Mouse (Mus musculus) stomach, postnatal 0 days (tissue): ENCODE results near the gene Nlgn1. TPM values are rescaled to one million over a fixed set of nuclear protein-coding genes. Genes with fewer than 3 reads are reported as not detected.

ENCODE experiments used
- ATAC-seq: fragments of 200-750 bp; cut with Nextera tagmentation; 2 replicates; pipeline ENCODE4 v1.8.0; 2017; ENCODE audit not compliant: low FRiP score, low TSS enrichment
- DNase-seq: peaks from one replicate; pipeline ENCODE4 v3.0.0-alpha.2; 2016; ENCODE audit warnings: low spot score
- H3K27ac ChIP-seq: fragments of 300-500 bp; sonication (generic); replicated peaks from 2 replicates; pipeline ENCODE4 v1.5.1; 2014; ENCODE audit warnings: mild to moderate bottlenecking, control low read depth
- H3K27me3 ChIP-seq: fragments of 300-500 bp; sonication (generic); 2 replicates; pipeline ENCODE4 v1.6.1; 2014; ENCODE audit warnings: low read length; ENCODE audit not compliant: control insufficient read depth, insufficient read depth
- H3K36me3 ChIP-seq: fragments of 300-500 bp; sonication (generic); 2 replicates; pipeline ENCODE4 v1.6.1; 2014; ENCODE audit warnings: low read length, mixed read lengths; ENCODE audit not compliant: control insufficient read depth, insufficient read depth
- H3K4me1 ChIP-seq: fragments of 300-500 bp; sonication (generic); replicated peaks from 2 replicates; pipeline ENCODE4 v1.6.1; 2014; ENCODE audit warnings: antibody characterized with exemption; ENCODE audit not compliant: control insufficient read depth, insufficient read depth
- H3K4me2 ChIP-seq: fragments of 300-500 bp; sonication (generic); replicated peaks from 2 replicates; pipeline ENCODE4 v1.6.1; 2014; ENCODE audit warnings: low read depth, mild to moderate bottlenecking, control low read depth, moderate library complexity
- H3K4me3 ChIP-seq: fragments of 300-500 bp; sonication (generic); 2 replicates; pipeline ENCODE4 v1.5.1; 2014; ENCODE audit warnings: low read depth, low read length, control low read depth
- H3K9ac ChIP-seq: fragments of 300-500 bp; sonication (generic); 2 replicates; pipeline ENCODE4 v1.6.1; 2014; ENCODE audit warnings: mild to moderate bottlenecking, low read length, control low read depth, mixed read lengths
- H3K9me3 ChIP-seq: fragments of 300-500 bp; sonication (generic); 2 replicates; pipeline ENCODE4 v1.6.1; 2016; ENCODE audit warnings: low read length; ENCODE audit not compliant: control insufficient read depth
- CTCF ChIP-seq: IDR thresholded peaks from 2 replicates; pipeline ENCODE4 v1.5.1; 2016; ENCODE audit warnings: antibody characterized with exemption, low read depth, mild to moderate bottlenecking, moderate library complexity
- EP300 ChIP-seq: optimal IDR thresholded peaks from 2 replicates; pipeline ENCODE3; 2016; ENCODE audit warnings: antibody characterized with exemption
- WGBS: fragments of 180-500 bp; shearing (Covaris S2); extraction: QIAGEN DNeasy Blood & Tissue Kit; methylation state at CpG from one replicate; pipeline ENCODE4 v1.1.7; 2014; 5-methylcytosine and 5-hydroxymethylcytosine counted together
- polyA plus RNA-seq: library from polyadenylated mRNA; unstranded; fragments of >200 nt; fragmentation: Nextera tagmentation; extraction: Ambion mirVana; gene quantifications from 2 replicates; pipeline ENCODE4 v1.2.1, GENCODE M21; 2015

Gene Nlgn1
- polyA plus RNA-seq, 1 experiment from 2014 or later = 0.41 TPM

GRCm38 (mm10) chr3:25763689-25764088 is 568.6 kb downstream of the Nlgn1 start:
- Histone ChIP-seq H3K9ac (no peak overlapping the region), H3K27ac (no peak overlapping the region), H3K9me3 (no peaks in the 10 kb centered on the region), H3K4me3 (no peak overlapping the region), H3K4me1 (no peaks in the 10 kb centered on the region), H3K36me3 (no peaks in the 10 kb centered on the region), H3K4me2 (no peak overlapping the region), H3K27me3 (no peaks in the 10 kb centered on the region)
- DNase-seq = no peak
- no peak for ATAC-seq
- WGBS = 82% methylated on average over 4 of the region's 4 CpGs
- TF ChIP-seq EP300 = no peak
- no peak for TF ChIP-seq CTCF

GRCm38 (mm10) chr3:25757813-25758212 is 574.4 kb downstream of the Nlgn1 start:
- H3K36me3 ChIP-seq = no peaks in the 10 kb centered on the region
- ATAC-seq (no peak), DNase-seq (no peak)
- H3K9me3 ChIP-seq = no peaks in the 10 kb centered on the region
- H3K4me3 ChIP-seq = no peak overlapping the region
- no peak overlapping the region for H3K4me2 ChIP-seq
- H3K9ac ChIP-seq = no peak overlapping the region
- H3K27ac ChIP-seq = no peak overlapping the region
- TF ChIP-seq CTCF (no peak), EP300 (no peak)
- no peaks in the 10 kb centered on the region for H3K27me3 ChIP-seq
- H3K4me1 ChIP-seq = no peaks in the 10 kb centered on the region
- 80% methylated on average over 2 of the region's 2 CpGs for WGBS

- no peak overlapping the region for H3K9ac ChIP-seq
- no peaks in the 10 kb centered on the region for H3K4me1 ChIP-seq
- H3K4me2 ChIP-seq = no peak overlapping the region
- H3K36me3 ChIP-seq = no peaks in the 10 kb centered on the region
- 39% methylated on average over 1 of the region's 1 CpGs for WGBS
- no peak overlapping the region for H3K4me3 ChIP-seq
- H3K27ac ChIP-seq = no peak overlapping the region
- no peaks in the 10 kb centered on the region for H3K9me3 ChIP-seq
- ATAC-seq (no peak), DNase-seq (no peak)
- H3K27me3 ChIP-seq = no peaks in the 10 kb centered on the region
- TF ChIP-seq CTCF (no peak), EP300 (no peak)
These were observed 608.1 kb downstream of the Nlgn1 start for GRCm38 (mm10) chr3:25724111-25724510.

DNA sequence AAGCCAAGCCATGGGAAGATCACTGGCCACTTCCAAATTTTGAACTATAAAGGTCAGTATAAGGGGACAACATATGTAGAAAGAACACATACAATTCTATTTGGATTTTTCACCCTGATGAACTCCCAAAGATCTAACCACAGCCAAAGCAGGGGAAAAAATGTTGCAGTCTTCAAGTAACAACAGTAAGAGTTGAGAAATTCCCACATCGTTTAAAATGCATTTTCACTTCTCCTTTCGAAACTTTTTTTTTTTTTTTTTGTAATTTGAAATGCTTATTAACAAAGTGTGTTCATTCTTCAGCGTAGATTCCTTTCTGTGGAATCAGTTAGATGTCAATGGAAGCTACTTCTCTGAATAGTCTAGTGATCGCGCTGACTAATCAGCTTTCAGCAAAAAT is 610.8 kb downstream of the Nlgn1 start:
- Histone ChIP-seq H3K36me3 (no peaks in the 10 kb centered on the region), H3K4me3 (no peak overlapping the region), H3K4me1 (no peaks in the 10 kb centered on the region), H3K9me3 (no peaks in the 10 kb centered on the region), H3K27me3 (no peaks in the 10 kb centered on the region), H3K4me2 (no peak overlapping the region), H3K27ac (no peak overlapping the region), H3K9ac (no peak overlapping the region)
- no peak for DNase-seq
- ATAC-seq = no peak
- 82% methylated on average over 5 of the region's 5 CpGs for WGBS
- TF ChIP-seq CTCF = no peak
- TF ChIP-seq EP300 = no peak

DNA sequence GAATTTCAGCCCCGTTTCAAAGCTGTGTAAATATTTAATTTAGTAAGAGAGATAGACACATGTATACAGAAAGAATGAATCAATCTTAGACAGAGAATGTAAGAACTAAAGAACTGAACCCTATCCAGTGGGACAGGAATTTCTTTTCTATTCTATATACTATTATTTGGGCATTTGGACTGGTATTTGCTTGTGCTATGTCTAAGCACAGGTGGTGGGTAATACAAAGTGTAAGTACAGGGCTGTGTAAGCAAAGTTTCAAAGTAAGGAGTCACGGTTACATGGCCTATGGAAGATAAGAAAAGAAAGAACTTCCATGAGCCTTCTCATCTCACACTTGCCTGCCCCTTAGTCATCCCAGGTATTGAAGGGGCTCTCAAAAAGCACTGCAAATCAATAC is 624.9 kb downstream of the Nlgn1 start:
- 28% methylated on average over 2 of the region's 2 CpGs for WGBS
- Histone ChIP-seq H3K4me2 (no peak overlapping the region), H3K9me3 (no peaks in the 10 kb centered on the region)

DNA sequence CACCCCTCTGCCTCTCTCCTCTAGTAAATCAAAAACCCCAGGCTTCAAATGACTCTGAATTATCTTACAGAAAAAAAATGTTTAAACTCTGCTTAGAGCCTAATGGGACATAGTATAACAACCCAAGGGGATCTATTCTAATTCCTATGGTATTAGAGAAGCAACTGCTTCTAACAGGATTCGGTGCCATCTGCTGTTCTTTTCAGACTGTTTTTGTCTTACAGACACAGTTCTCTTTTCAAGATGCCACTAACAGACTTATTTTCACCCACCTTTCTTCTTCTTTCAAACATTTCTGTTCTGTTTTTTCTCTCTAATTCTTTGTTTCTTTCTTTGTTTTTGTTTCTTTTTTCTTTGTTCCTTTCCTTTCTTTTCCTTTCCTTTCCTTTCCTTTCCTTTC is 635.0 kb downstream of the Nlgn1 start:
- H3K36me3 ChIP-seq = no peaks in the 10 kb centered on the region
- no peak overlapping the region for H3K4me3 ChIP-seq
- no peaks in the 10 kb centered on the region for H3K9me3 ChIP-seq
- DNase-seq = no peak
- H3K9ac ChIP-seq = no peak overlapping the region
- no peak for TF ChIP-seq CTCF
- TF ChIP-seq EP300 = no peak
- no peak overlapping the region for H3K27ac ChIP-seq
- H3K4me1 ChIP-seq = no peaks in the 10 kb centered on the region
- 67% methylated on average over 1 of the region's 1 CpGs for WGBS
- no peak for ATAC-seq
- H3K4me2 ChIP-seq = no peak overlapping the region
- no peaks in the 10 kb centered on the region for H3K27me3 ChIP-seq

More for the DNA sequence above, 624.9 kb downstream of the Nlgn1 start:
- no peak overlapping the region for H3K27ac ChIP-seq
- TF ChIP-seq EP300 (no peak), CTCF (no peak)
- no peaks in the 10 kb centered on the region for H3K4me1 ChIP-seq
- no peaks in the 10 kb centered on the region for H3K36me3 ChIP-seq
- no peak for ATAC-seq
- DNase-seq = no peak
- H3K27me3 ChIP-seq = no peaks in the 10 kb centered on the region
- no peak overlapping the region for H3K9ac ChIP-seq
- no peak overlapping the region for H3K4me3 ChIP-seq
